Mouse (Mus musculus): ENCODE results near the gene Mab21l2.

Gene Mab21l2

GRCm38 (mm10) chr3:86539555-86540168 is 8.8 kb downstream of the Mab21l2 start:
- in situ Hi-C loops (cut with MboI) = no loop called here

- in situ Hi-C loops (cut with MboI) = no loop called here
Measured at GRCm38 (mm10) chr3:86538645-86539554, 9.5 kb downstream of the Mab21l2 start.

GRCm38 (mm10) chr3:86536751-86537150 is 11.7 kb downstream of the Mab21l2 start:
- in situ Hi-C loops (cut with MboI) = no loop called here

- in situ Hi-C loops (cut with MboI) = no loop called here
Measured at GRCm38 (mm10) chr3:86531531-86532269, 16.7 kb downstream of the Mab21l2 start.

- in situ Hi-C loops (cut with MboI) = no loop called here
Measured at GRCm38 (mm10) chr3:86522880-86523505, 25.4 kb downstream of the Mab21l2 start.

GRCm38 (mm10) chr3:86518506-86519109 is 29.8 kb downstream of the Mab21l2 start:
- in situ Hi-C loops (cut with MboI) = no loop called here

GRCm38 (mm10) chr3:86500586-86500985 is 47.8 kb downstream of the Mab21l2 start:
- in situ Hi-C loops (cut with MboI) = no loop called here

Data from mature B cell (primary cell).